Mouse (Mus musculus) neural tube, postnatal 0 days (tissue): Measurements from ENCODE around the gene Kri1. TPM values are rescaled to one million over a fixed set of nuclear protein-coding genes. Genes with fewer than 3 reads are reported as not detected.

Experiments
- polyA plus RNA-seq: library from polyadenylated mRNA; unstranded; fragments of >200 nt; fragmentation: Nextera tagmentation; extraction: Ambion mirVana; gene quantifications from 2 replicates; pipeline ENCODE4 v1.2.1, GENCODE M21; 2015

The Kri1 gene
- polyA plus RNA-seq, result 11.8 and 12.0 TPM in 2 replicates

DNA sequence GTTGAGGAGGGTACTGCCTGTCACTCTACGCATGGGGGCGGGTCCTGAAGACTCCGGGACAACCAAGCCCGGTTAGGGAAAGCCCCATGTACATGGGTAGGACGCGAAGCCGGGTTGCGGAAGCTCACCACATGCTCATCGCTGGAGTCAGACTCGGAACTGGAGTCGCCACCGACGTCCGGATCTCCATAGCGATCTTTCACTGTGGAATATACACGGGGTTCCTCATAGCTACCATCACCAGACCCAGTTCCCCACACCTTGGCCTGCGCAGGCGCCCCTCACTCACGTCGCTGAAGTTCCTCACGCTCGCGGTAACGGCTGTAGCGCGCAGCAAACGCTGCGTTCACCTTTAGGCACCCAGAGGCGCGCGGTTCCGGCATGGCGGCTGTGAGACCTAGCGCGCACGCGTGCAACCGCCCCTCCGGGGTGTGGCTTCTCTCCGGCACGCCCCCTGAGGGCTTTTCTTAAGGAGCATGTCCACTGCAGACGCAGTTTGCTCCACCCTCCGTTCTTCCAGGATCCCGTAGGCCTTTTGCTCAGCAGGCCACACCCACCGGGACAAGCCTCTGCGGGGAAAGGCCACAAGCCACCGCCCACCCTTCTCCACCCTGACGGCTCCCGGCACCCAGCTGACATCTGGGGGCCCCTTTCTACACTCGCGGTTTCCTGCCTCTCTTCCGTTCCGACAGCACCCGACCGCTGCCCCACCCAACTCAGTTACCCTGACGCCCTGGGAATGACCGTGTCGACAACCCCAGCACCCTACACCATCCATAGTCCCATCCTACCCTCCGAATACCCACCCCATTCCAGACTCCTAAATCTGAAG lies at the start of gene Kri1:
TSS of gene Kri1 (minus strand) at position 399 of the 832 bp plus-strand sequence.

DNA sequence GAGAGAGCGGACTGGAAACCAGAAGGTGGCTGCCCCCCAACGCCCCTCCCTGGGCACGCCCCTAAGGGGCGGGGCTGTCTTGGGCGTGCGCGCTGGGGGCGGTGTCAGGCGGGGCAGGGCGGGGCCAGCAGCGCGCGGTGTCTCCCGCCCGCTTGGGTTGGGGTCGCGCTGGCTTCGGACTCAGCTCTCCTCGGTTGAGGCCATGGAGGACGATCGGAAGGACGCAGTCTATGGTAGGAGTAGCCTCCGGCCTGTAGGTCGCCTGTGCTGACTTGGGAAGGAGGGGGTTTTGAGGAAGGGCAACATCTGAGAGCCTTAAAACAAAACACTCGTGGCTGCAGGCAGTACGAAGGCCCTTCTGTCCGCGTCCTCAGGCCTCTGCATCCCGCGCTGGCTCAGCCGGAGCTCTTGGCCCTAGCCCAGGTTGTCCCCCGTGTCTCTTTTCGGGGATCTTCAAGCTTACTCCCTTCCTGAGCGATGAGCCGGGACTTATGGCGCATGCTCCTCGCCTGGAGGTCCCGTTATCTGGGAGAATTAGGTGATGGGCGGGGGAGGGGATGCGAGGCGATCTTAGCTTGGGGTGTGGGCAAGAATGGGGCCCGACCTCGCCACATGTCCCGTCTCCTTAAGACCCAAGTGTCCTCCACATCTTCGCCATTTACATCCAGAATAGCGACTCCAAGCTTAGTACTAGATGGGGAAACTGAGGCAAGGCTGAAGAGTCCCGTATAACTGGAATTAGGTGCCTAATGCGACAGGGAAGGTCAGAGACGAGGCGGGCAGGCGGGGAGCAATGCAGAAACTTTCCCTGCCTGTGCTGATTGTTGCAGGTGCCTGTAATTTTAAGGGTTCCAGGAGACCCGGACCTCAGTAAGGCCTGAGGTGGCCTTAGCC lies 33.1 kb upstream of the Kri1 start, which contains the start of gene Slc44a2:
TSS of gene Slc44a2 (plus strand) at position 80 of the 894 bp plus-strand sequence.

DNA sequence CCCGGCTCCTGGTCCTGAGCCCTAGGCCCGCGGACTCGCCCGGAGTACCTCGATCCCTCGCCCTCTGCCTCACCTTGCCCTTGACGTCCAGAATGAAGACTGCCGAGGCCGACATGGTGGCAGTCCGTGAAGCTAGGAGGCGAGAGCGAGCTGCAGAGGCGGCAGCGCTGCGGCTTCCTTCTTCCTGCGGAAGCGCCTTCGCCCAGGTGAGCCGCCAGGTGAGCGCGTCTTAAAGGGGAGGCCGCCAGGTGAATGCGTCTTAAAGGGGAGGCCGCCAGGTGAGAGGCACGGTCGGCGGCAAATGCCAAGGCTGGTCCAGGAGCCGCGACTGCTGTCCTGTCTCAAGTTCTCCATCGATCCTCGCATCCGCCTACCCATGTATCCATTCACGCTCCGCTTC lies 24.4 kb upstream of the Kri1 start, which contains the start of gene Ap1m2:
TSS of gene Ap1m2 (minus strand) at position 204 of the 400 bp plus-strand sequence.

GRCm38 (mm10) chr9:21291022-21291787 lies 3.4 kb upstream of the Kri1 start, which contains the start of gene Cdkn2d:
Cdkn2d (minus strand) TSS chr9:21291407.

GRCm38 (mm10) chr9:21265000-21265561 lies 22.7 kb downstream of the Kri1 start, which contains the start of gene Atg4d:
Atg4d (plus strand) TSS chr9:21265293.

GRCm38 (mm10) chr9:21248326-21248725 lies 39.4 kb downstream of the Kri1 start, which contains the start of gene S1pr5:
S1pr5 (minus strand) TSS chr9:21248443.

DNA sequence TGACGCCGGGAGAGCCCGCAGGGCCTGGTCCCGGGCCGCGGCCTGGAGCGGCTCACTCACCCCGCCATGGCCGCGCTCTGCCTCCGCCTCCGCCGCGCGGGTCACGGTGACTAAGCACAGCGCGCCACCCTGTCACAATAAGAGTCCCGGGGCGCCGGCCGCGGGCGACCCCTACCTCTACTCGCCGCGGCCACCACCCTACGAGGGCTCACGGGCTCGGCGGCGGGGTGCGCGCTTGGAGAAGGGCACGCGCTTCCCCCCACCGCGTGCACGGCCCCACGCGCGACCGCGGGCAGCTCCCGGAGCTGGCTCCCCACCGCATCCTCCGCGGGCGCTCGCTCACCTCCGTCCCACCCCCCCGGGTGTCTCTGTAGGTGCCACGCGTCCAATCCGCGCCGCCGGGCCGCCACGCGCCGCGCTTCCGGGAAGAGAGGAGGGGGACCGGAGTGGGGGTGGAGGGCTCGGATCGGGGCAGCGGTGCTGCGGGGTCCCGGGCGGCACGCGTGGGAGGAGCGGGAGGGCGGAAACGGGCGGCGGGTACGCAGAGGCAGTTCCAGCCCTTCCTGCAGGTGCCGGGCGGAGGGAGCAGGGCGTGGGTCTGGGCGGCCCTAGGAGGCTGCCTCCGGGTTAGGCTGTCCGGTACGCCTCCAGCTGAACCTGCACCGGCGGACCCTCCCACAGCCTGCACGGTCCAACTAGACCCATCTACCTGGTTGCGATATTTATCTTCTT lies 48.9 kb downstream of the Kri1 start, which contains the start of gene Keap1:
TSS of gene Keap1 (minus strand) at position 629 of the 732 bp plus-strand sequence.

Other genes with a start within 250 kb of the Kri1 start
- 0.49 and 2.1 TPM in 2 replicates for gene Zglp1, start 220.9 kb downstream of the Kri1 start, polyA plus RNA-seq
- gene Gm49373, start 214.9 kb downstream of the Kri1 start, polyA plus RNA-seq, result 1.1 and 1.2 TPM in 2 replicates
- 86.5 and 102 TPM in 2 replicates for gene Fdx1l, start 214.4 kb downstream of the Kri1 start, polyA plus RNA-seq
- gene Gm38431, start 196.0 kb downstream of the Kri1 start, polyA plus RNA-seq, result 0.35 and 0.42 TPM in 2 replicates
- gene Raver1, start 196.0 kb downstream of the Kri1 start, polyA plus RNA-seq, result 16.6 and 21.1 TPM in 2 replicates
- gene Tyk2, start 156.7 kb downstream of the Kri1 start, polyA plus RNA-seq, result 6.5 and 7.0 TPM in 2 replicates
- 152 and 155 TPM in 2 replicates for gene Cdc37, start 138.0 kb downstream of the Kri1 start, polyA plus RNA-seq
- 49.6 and 56.9 TPM in 2 replicates for gene Pde4a, start 122.3 kb downstream of the Kri1 start, polyA plus RNA-seq
- 60.8 and 64.1 TPM in 2 replicates for gene Keap1, start 48.6 kb downstream of the Kri1 start, polyA plus RNA-seq
- gene S1pr5, start 39.5 kb downstream of the Kri1 start, polyA plus RNA-seq, result 5.5 and 5.9 TPM in 2 replicates
- 41.7 and 48.3 TPM in 2 replicates for gene Atg4d, start 22.7 kb downstream of the Kri1 start, polyA plus RNA-seq
- gene Cdkn2d, start 3.4 kb upstream of the Kri1 start, polyA plus RNA-seq, result 157 and 165 TPM in 2 replicates
- 3.5 and 4.4 TPM in 2 replicates for gene Ap1m2, start 24.4 kb upstream of the Kri1 start, polyA plus RNA-seq
- gene Slc44a2, start 32.7 kb upstream of the Kri1 start, polyA plus RNA-seq, result 47.3 and 53.9 TPM in 2 replicates
- gene Ilf3, start 79.9 kb upstream of the Kri1 start, polyA plus RNA-seq, result 156 and 169 TPM in 2 replicates
- gene Qtrt1, start 123.9 kb upstream of the Kri1 start, polyA plus RNA-seq, result 38.6 and 45.7 TPM in 2 replicates
- gene Dnm2, start 136.9 kb upstream of the Kri1 start, polyA plus RNA-seq, result 49.8 and 50.1 TPM in 2 replicates
- 59.8 and 64.4 TPM in 2 replicates for gene Tmed1, start 222.3 kb upstream of the Kri1 start, polyA plus RNA-seq
- 1.2 and 1.6 TPM in 2 replicates for gene AB124611, start 238.2 kb upstream of the Kri1 start, polyA plus RNA-seq